Mouse (Mus musculus) spleen, adult 2 months (tissue): ENCODE results near the gene Myo16.

ENCODE experiments used
- CTCF ChIP-seq: fragments of 200-500 bp; IDR thresholded peaks from 2 replicates; pipeline ENCODE4 v1.5.1; 2011; ENCODE audit warnings: mild to moderate bottlenecking, inconsistent platforms; ENCODE audit not compliant: insufficient read depth, insufficient read length, insufficient replicate concordance; ENCODE audit errors: extremely low read depth
- POLR2A ChIP-seq: fragments of 200-500 bp; IDR thresholded peaks from 2 replicates; pipeline ENCODE4 v1.6.1; 2011; ENCODE audit warnings: low read depth, low read length, inconsistent platforms

DNA sequence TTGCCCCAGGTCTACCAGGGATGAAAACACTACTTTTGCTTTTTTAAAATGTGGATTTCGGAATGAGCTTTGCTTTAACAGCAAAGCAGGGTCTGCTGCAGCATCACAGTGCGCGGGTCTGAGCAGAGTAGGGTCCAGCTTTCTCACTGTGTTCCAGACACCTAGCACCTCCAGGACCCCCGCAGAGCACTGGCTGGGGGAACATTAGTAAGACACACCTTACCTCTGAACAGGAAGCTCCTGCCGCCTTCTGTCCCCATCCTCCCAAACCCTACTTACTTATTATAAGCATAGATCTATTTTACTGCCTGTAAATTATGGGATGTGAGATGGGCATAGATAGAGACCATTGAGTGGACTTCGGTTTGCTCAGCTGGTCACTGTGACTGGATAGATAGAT is 263.6 kb downstream of the Myo16 start:
- TF ChIP-seq CTCF (no peak), POLR2A (no peak)
